Mouse (Mus musculus): ENCODE results near the gene Myocd. TPM values are rescaled to one million over a fixed set of nuclear protein-coding genes. Genes with fewer than 3 reads are reported as not detected.

Myocd gene
- polyA plus RNA-seq, 1 experiment: not detected

DNA sequence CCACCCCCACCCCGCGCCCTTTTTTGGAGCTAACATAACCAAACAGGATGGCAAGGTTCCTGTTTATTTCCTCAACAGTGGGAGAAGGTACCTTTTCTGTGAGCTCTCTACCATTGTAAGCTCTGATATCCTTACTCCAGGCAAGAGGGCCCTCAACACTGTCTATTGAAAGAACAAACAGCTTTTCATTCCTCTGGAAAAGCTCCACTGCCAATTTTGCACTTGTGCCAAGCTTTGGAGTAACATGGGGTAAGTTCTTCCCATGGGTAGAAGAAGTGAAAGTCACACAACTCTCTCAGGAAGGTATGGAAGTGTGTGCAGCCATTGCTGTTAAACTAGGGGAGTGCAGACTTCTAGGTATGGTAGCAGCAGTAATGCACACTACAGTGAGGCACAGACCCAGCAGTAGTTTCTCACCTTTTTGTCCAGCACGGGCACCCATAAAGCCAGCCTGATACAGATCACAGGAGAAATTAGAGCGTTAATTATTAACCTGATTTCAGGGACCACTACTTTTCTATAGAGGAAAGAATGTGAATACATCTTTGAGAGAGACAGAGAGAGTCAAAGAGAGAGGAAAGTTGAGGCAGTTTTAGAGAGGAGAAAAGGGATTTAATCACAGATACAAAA is 99.6 kb downstream of the Myocd start:
- Histone ChIP-seq H3K4me1 (ENCODE audit: control insufficient read depth, insufficient read depth, low read length) (no peaks in the 10 kb centered on the region), H3K27ac (ENCODE audit: control insufficient read depth, insufficient read depth, low read depth, low read length, poor library complexity) (no peak overlapping the region), H3K4me3 (replicated peaks; ENCODE audit: control insufficient read depth, low read depth, low read length) (no peak overlapping the region)
- WGBS: 76% methylated on average over 4 of the region's 4 CpGs
- TF ChIP-seq POLR2A (IDR thresholded peaks at IDR 0.05; ENCODE audit: borderline replicate concordance, control insufficient read depth, low read depth, low read length) (no peak), CTCF (IDR thresholded peaks at IDR 0.05; ENCODE audit: control insufficient read depth, insufficient read depth, low read length) (no peak)

DNA sequence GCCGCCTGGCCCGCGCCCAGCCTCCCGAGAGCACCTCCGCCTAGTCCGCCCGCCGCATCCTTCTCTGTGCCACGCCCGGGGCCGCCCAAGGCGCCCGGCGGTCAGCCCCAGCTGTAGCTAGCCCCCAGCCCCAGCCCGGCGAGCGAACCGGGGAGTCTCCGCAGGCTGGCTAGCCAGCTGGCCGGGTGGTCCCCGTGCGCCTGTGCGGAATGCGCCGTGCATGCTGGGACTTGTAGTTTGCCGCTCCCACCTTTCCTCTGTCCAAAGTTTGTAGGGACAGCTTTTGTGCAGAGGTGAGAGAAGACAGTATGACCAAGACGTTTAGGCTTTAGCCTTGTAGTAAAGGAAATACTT is 107.0 kb downstream of the Myocd start, which contains the start of gene Arhgap44:
Arhgap44 (minus strand) TSS at position 195 of the 354 bp plus-strand sequence.
- H3K4me3 ChIP-seq (replicated peaks; ENCODE audit: control insufficient read depth, low read depth, low read length): no peak within 1 kb of the TSS
- TF ChIP-seq POLR2A (IDR thresholded peaks at IDR 0.05; ENCODE audit: borderline replicate concordance, control insufficient read depth, low read depth, low read length): no peak
- no peak for TF ChIP-seq CTCF (IDR thresholded peaks at IDR 0.05; ENCODE audit: control insufficient read depth, insufficient read depth, low read length)
- 2% methylated on average over 27 of the region's 27 CpGs for whole genome bisulfite sequencing
- H3K4me1 ChIP-seq (ENCODE audit: control insufficient read depth, insufficient read depth, low read length): no peaks in the 10 kb centered on the region
- H3K27ac ChIP-seq (ENCODE audit: control insufficient read depth, insufficient read depth, low read depth, low read length, poor library complexity): no peak within 1 kb of the TSS

DNA sequence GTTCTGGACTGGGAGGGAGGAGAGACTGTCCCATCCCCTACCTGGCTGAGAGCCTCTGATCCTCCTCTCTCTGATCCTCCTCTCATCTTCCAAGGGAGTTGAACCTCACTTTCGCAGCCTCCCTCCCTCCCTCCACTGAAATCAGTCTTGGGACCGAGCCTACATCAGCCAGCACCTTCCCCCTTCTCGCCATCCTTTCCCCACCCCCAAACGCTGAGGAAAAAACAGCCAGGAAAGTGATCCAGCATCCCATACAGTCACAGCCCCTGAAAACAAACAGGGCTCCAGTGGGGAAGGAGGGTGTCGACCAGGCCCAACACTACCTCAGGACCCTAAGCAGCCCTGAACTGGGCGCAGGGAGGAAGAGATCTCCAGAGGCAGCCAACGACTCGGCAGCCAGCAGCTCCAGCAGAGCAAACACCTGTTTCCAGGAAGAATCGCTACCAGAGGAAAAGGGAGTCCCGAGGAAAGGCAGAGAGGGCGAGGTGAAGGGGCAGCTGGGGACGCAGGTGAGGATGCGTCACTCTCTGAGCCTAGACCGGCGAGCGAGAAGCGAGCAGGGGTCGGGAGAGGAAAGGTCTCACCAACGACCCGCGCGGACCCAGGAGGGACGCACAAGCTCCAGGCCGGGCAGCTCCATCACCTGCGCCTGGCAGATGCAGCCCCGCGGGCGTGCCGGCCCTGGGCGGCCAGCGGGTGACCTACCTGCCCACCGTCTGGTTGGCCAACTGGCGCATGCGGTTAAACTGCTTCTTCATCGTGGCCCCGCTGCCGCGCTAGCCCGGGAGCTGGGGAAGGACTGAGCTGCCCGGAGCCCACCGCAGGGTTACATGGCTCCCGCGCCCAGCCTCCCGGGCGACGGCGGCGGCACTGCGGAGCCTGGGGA is 107.7 kb downstream of the Myocd start:
- Histone ChIP-seq H3K27ac (ENCODE audit: control insufficient read depth, insufficient read depth, low read depth, low read length, poor library complexity) (no peak overlapping the region), H3K4me3 (replicated peaks; ENCODE audit: control insufficient read depth, low read depth, low read length) (no peak overlapping the region), H3K4me1 (ENCODE audit: control insufficient read depth, insufficient read depth, low read length) (no peaks in the 10 kb centered on the region)
- WGBS: 4% methylated on average over 49 of the region's 49 CpGs
- TF ChIP-seq CTCF (IDR thresholded peaks at IDR 0.05; ENCODE audit: control insufficient read depth, insufficient read depth, low read length) (no peak), POLR2A (IDR thresholded peaks at IDR 0.05; ENCODE audit: borderline replicate concordance, control insufficient read depth, low read depth, low read length) (no peak)

DNA sequence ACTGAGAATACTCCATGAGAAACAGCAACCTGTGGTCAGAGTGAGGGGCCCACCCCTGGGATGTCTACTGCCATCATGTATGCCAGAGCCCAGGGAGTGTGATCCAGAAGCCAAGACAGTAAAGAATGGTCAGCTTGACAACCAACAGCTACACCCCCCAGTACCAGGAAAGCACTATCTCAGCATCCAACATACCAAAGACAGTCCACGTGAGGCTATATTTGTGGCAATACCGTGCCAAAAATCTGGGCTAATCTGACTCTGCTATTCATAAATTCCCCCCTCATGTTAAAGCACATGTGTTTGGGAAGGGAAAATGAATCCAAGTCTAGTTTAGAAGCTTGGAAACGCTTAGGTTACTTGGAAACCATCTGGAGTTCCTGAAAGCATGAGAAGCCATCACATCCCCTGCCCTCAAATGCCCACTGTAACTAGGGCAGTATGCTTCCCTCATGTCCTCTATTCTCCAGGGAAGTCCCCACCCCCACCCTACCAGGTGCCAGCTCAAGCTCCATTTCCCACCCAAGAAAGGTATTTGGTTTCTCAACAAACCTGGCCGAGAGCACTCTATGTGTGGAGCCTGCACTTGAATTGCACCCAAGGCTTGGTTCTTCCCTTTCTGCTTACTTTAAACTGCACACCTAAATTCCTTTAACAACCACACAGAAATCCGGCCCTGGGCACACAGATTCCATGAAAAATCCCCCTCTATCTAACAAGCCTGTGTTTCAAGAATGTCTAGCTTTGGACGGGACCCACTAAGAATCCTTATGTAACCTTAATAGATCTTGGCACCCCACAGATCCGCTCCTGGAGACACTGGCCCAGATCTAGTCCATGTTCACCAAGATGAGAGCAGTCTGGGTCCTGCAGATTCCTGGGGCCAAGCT is 108.6 kb downstream of the Myocd start:
- TF ChIP-seq POLR2A (IDR thresholded peaks at IDR 0.05; ENCODE audit: borderline replicate concordance, control insufficient read depth, low read depth, low read length): no peak
- no peak for TF ChIP-seq CTCF (IDR thresholded peaks at IDR 0.05; ENCODE audit: control insufficient read depth, insufficient read depth, low read length)
- Histone ChIP-seq H3K4me1 (ENCODE audit: control insufficient read depth, insufficient read depth, low read length) (no peaks in the 10 kb centered on the region), H3K27ac (ENCODE audit: control insufficient read depth, insufficient read depth, low read depth, low read length, poor library complexity) (no peak overlapping the region), H3K4me3 (replicated peaks; ENCODE audit: control insufficient read depth, low read depth, low read length) (no peak overlapping the region)
- 66% methylated on average over 7 of the region's 7 CpGs for WGBS

DNA sequence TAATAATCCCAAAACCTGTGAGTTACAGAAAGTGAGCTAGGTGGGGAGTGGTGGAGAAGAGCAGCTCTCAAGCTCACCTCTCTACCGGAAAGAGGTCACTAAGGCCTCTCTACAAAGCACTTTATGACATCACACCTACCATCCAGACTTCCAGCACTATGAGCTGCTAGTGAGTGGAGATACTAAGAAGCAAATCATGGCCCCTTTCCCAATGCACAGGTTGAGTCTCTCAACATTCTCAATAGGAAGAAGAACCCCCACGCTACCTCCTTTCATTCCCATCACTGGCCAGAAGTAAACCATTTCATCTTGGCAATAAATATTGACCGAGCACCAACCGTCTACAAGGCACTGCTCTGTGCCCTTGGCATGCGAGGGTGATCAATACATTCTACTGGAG is 110.0 kb downstream of the Myocd start, which contains the start of gene 1700086D15Rik:
1700086D15Rik (minus strand) TSS at position 101 of the 400 bp plus-strand sequence.
- TF ChIP-seq CTCF (IDR thresholded peaks at IDR 0.05; ENCODE audit: control insufficient read depth, insufficient read depth, low read length) (no peak), POLR2A (IDR thresholded peaks at IDR 0.05; ENCODE audit: borderline replicate concordance, control insufficient read depth, low read depth, low read length) (no peak)
- WGBS: 78% methylated on average over 5 of the region's 5 CpGs
- Histone ChIP-seq H3K4me1 (ENCODE audit: control insufficient read depth, insufficient read depth, low read length) (no peaks in the 10 kb centered on the region), H3K27ac (ENCODE audit: control insufficient read depth, insufficient read depth, low read depth, low read length, poor library complexity) (no peak within 1 kb of the TSS), H3K4me3 (replicated peaks; ENCODE audit: control insufficient read depth, low read depth, low read length) (no peak within 1 kb of the TSS)

DNA sequence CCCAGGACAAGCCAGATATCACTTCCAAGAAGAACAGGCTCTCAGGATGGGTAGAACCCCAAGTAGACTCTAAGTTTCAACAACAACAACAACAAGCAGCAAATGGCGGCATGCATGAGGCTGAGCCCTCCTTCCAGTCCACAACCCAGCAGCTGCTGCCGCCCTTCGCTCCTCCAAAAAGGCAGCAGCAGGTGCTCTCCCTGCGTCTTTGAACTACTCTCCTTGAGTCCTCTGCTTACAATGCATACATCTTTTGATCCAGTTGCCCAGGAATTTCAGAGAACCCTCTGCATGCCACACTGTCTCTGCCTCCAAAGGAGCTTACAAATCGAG is 111.2 kb downstream of the Myocd start:
- Histone ChIP-seq H3K27ac (ENCODE audit: control insufficient read depth, insufficient read depth, low read depth, low read length, poor library complexity) (no peak overlapping the region), H3K4me3 (replicated peaks; ENCODE audit: control insufficient read depth, low read depth, low read length) (no peak overlapping the region), H3K4me1 (ENCODE audit: control insufficient read depth, insufficient read depth, low read length) (no peaks in the 10 kb centered on the region)
- TF ChIP-seq CTCF (IDR thresholded peaks at IDR 0.05; ENCODE audit: control insufficient read depth, insufficient read depth, low read length): no peak
- TF ChIP-seq POLR2A (IDR thresholded peaks at IDR 0.05; ENCODE audit: borderline replicate concordance, control insufficient read depth, low read depth, low read length): no peak
- WGBS: 85% methylated on average over 5 of the region's 5 CpGs

DNA sequence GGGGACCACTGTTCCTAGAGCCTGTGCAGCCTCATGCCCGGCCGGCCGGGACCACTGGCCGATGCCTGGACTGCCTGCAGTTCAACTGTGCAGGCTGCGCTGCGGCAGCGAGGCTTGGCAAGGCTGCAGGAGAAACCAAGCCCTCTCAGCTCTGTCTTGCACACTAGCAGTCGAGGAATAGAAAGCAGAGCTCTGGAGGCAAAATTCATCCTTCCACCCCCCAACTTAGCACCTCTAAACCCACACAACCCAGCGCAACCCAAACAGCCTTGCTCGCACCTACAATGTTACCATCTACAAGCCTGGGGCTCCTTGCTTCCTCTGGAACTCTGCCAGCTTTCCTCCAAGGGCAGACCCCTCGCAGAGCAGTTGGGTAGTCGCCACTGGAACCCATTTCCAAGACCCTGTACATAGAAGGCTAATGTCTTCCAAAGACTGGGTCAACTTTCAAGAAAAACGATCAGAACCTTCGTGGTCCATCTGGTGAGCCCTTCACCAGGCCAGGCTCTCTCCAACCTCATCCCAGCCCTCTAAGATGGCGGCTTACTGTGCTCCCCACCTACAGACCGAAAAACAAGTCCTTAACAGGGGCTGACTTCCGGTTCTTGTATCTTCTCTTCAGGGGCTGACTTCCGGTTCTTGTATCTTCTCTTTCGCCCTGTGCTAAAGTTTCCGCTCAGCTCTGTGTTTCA is 111.7 kb downstream of the Myocd start:
- TF ChIP-seq POLR2A (IDR thresholded peaks at IDR 0.05; ENCODE audit: borderline replicate concordance, control insufficient read depth, low read depth, low read length) (no peak), CTCF (IDR thresholded peaks at IDR 0.05; ENCODE audit: control insufficient read depth, insufficient read depth, low read length) (no peak)
- Histone ChIP-seq H3K27ac (ENCODE audit: control insufficient read depth, insufficient read depth, low read depth, low read length, poor library complexity) (no peak overlapping the region; the same call in 1 of the 2 replicates), H3K4me3 (replicated peaks; ENCODE audit: control insufficient read depth, low read depth, low read length) (no peak overlapping the region), H3K4me1 (ENCODE audit: control insufficient read depth, insufficient read depth, low read length) (no peaks in the 10 kb centered on the region)
- WGBS: 83% methylated on average over 20 of the region's 20 CpGs

Measured in bone marrow, adult 2 months (tissue).